Mouse (Mus musculus) neural tube, embryonic 15.5 days (tissue): Measurements from ENCODE around the gene Adam19. TPM values are rescaled to one million over a fixed set of nuclear protein-coding genes. Genes with fewer than 3 reads are reported as not detected.

ENCODE experiments used
- ATAC-seq: fragments of 200-750 bp; cut with Nextera tagmentation; 2 replicates; pipeline ENCODE4 v1.8.0; 2017; ENCODE audit warnings: mild to moderate bottlenecking, moderate TSS enrichment, moderate library complexity; ENCODE audit not compliant: low FRiP score
- H3K27ac ChIP-seq: fragments of 300-500 bp; sonication (generic); replicated peaks from 2 replicates; pipeline ENCODE4 v1.5.1; 2015; ENCODE audit warnings: mild to moderate bottlenecking, inconsistent platforms
- H3K27me3 ChIP-seq: fragments of 300-500 bp; sonication (generic); replicated peaks from 2 replicates; pipeline ENCODE4 v1.6.1; 2015; ENCODE audit warnings: inconsistent platforms
- H3K36me3 ChIP-seq: fragments of 300-500 bp; sonication (generic); 2 replicates; pipeline ENCODE4 v1.6.1; 2015; ENCODE audit warnings: inconsistent platforms
- H3K4me1 ChIP-seq: fragments of 300-500 bp; sonication (generic); 2 replicates; pipeline ENCODE4 v1.6.1; 2015; ENCODE audit warnings: inconsistent platforms
- H3K4me2 ChIP-seq: fragments of 300-500 bp; sonication (generic); 2 replicates; pipeline ENCODE4 v1.6.1; 2015; ENCODE audit warnings: inconsistent platforms, mild to moderate bottlenecking, moderate library complexity
- H3K4me3 ChIP-seq: fragments of 300-500 bp; sonication (generic); replicated peaks from 2 replicates; pipeline ENCODE4 v1.5.1; 2015; ENCODE audit warnings: mild to moderate bottlenecking, inconsistent platforms
- H3K9ac ChIP-seq: fragments of 300-500 bp; sonication (generic); replicated peaks from 2 replicates; pipeline ENCODE4 v1.6.1; 2015; ENCODE audit warnings: mild to moderate bottlenecking, inconsistent platforms
- H3K9me3 ChIP-seq: fragments of 300-500 bp; sonication (generic); replicated peaks from 2 replicates; pipeline ENCODE4 v1.6.1; 2016; ENCODE audit warnings: inconsistent platforms
- WGBS: fragments of 180-500 bp; shearing (Covaris S2); methylation state at CpG from one replicate; pipeline ENCODE4 v1.1.7; 2015; ENCODE audit warnings: mixed read lengths; 5-methylcytosine and 5-hydroxymethylcytosine counted together
- polyA plus RNA-seq: library from polyadenylated mRNA; unstranded; fragments of >200 nt; fragmentation: Nextera tagmentation; extraction: Ambion mirVana; gene quantifications from 2 replicates; pipeline ENCODE4 v1.2.1, GENCODE M21; 2015

The Adam19 gene
- polyA plus RNA-seq, 1 experiment from 2014 or later: 13.7 TPM

- no peak overlapping the region for H3K4me2 ChIP-seq
- H3K9me3 ChIP-seq: no peaks in the 10 kb centered on the region
- H3K4me3 ChIP-seq: no peak overlapping the region
- 40% methylated on average over 10 of the region's 10 CpGs for WGBS
- H3K9ac ChIP-seq: no peak overlapping the region
- H3K4me1 ChIP-seq: peaks cover 17% of the 10 kb centered on the region
- no peaks in the 10 kb centered on the region for H3K27me3 ChIP-seq
- peak; percentile 48 for ATAC-seq
- H3K36me3 ChIP-seq: peaks cover 12% of the 10 kb centered on the region
- no peak overlapping the region; the same call in 1 of the 2 replicates for H3K27ac ChIP-seq
Measured at GRCm38 (mm10) chr11:46090951-46091667, 35.3 kb downstream of the Adam19 start.

DNA sequence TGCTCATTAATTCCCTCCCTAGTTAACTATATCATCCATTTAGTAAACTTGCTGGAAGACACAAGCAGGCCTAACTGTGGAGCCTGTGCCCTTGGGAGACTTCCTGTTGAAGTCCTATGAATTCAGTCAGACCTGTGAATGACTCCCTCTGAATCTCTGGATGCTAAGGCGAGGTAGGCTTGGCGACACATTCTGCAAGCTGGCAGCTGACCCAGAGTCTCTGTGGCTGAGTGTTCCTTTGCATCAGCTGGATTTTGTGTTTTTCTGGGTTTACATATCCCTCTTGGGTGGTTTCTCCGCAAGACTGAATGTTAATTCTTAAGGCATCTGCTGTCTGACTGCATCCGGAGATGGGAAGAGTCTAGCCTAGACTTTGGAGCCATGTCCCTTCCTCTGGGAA is 36.3 kb downstream of the Adam19 start:
- Histone ChIP-seq H3K27me3 (no peaks in the 10 kb centered on the region), H3K4me2 (no peak overlapping the region), H3K36me3 (peaks cover 12% of the 10 kb centered on the region), H3K4me3 (no peak overlapping the region), H3K9me3 (no peaks in the 10 kb centered on the region), H3K9ac (no peak overlapping the region), H3K4me1 (peaks cover 17% of the 10 kb centered on the region), H3K27ac (0 out of 2 replicates have a peak overlapping the region, but pooled peaks have one; percentile 37)
- 0 out of 2 replicates have a peak, but pooled peaks have one; percentile 25 for ATAC-seq
- 69% methylated on average over 4 of the region's 4 CpGs for WGBS

GRCm38 (mm10) chr11:46095477-46096264 is 39.9 kb downstream of the Adam19 start:
- peaks cover 31% of the 10 kb centered on the region for H3K36me3 ChIP-seq

GRCm38 (mm10) chr11:46096265-46096649 is 40.5 kb downstream of the Adam19 start:
- Histone ChIP-seq H3K9ac (no peak overlapping the region), H3K4me2 (no peak overlapping the region), H3K9me3 (no peaks in the 10 kb centered on the region), H3K36me3 (peaks cover 37% of the 10 kb centered on the region), H3K4me3 (no peak overlapping the region), H3K27ac (no peak overlapping the region), H3K4me1 (peaks cover 10% of the 10 kb centered on the region), H3K27me3 (no peaks in the 10 kb centered on the region)
- no peak for ATAC-seq
- 91% methylated on average over 6 of the region's 6 CpGs for WGBS

More at GRCm38 (mm10) chr11:46095477-46096264, 39.9 kb downstream of the Adam19 start:
- Histone ChIP-seq H3K27ac (no peak overlapping the region), H3K4me3 (no peak overlapping the region), H3K27me3 (no peaks in the 10 kb centered on the region), H3K4me2 (no peak overlapping the region), H3K4me1 (peaks cover 16% of the 10 kb centered on the region), H3K9ac (no peak overlapping the region), H3K9me3 (no peaks in the 10 kb centered on the region)
- ATAC-seq: no peak
- 72% methylated on average over 9 of the region's 9 CpGs for WGBS

- Histone ChIP-seq H3K27me3 (no peaks in the 10 kb centered on the region), H3K4me1 (peaks cover 3% of the 10 kb centered on the region; the same call in 1 of the 2 replicates), H3K36me3 (peaks cover 38% of the 10 kb centered on the region), H3K4me2 (no peak overlapping the region), H3K4me3 (no peak overlapping the region), H3K9me3 (no peaks in the 10 kb centered on the region), H3K9ac (no peak overlapping the region), H3K27ac (no peak overlapping the region)
- no peak for ATAC-seq
- WGBS: 85% methylated on average over 3 of the region's 3 CpGs
Measured at GRCm38 (mm10) chr11:46097062-46097461, 41.3 kb downstream of the Adam19 start.

- Histone ChIP-seq H3K4me3 (no peak overlapping the region), H3K9me3 (no peaks in the 10 kb centered on the region), H3K27me3 (no peaks in the 10 kb centered on the region), H3K9ac (no peak overlapping the region), H3K27ac (no peak overlapping the region), H3K4me2 (no peak overlapping the region), H3K4me1 (no peaks in the 10 kb centered on the region), H3K36me3 (peaks cover 32% of the 10 kb centered on the region)
- ATAC-seq: no peak
- WGBS: 88% methylated on average over 6 of the region's 6 CpGs
Measured at GRCm38 (mm10) chr11:46102107-46102506, 46.3 kb downstream of the Adam19 start.

- H3K9ac ChIP-seq: no peak overlapping the region
- WGBS: 93% methylated on average over 1 of the region's 1 CpGs
- no peak overlapping the region for H3K27ac ChIP-seq
- no peak overlapping the region for H3K4me3 ChIP-seq
- H3K4me2 ChIP-seq: no peak overlapping the region
- H3K27me3 ChIP-seq: no peaks in the 10 kb centered on the region
- ATAC-seq: no peak
- H3K36me3 ChIP-seq: peaks cover 6% of the 10 kb centered on the region; the same call in 1 of the 2 replicates
- no peaks in the 10 kb centered on the region for H3K4me1 ChIP-seq
- H3K9me3 ChIP-seq: no peaks in the 10 kb centered on the region
Measured at GRCm38 (mm10) chr11:46107046-46107445, 51.3 kb downstream of the Adam19 start.

DNA sequence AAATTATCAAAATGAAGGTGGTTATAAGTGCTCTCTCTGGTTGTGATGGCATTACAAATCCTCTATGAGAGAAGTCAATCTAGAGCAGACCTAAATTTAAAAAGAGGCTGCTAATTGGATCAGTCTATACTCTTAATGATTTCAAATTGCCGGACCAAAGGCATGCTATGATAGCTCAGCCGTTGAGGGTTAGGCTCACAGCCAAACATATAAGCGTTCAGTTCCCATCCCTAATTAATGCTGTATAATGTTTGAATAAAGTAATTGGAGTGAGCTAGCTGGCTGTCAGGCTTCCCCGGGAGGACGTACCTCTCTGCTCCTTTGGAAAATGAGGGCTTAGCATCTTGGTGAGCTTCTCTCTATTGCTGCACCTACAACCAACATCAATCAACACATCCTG is 53.4 kb downstream of the Adam19 start:
- Histone ChIP-seq H3K4me1 (no peaks in the 10 kb centered on the region), H3K9ac (no peak overlapping the region), H3K4me3 (no peak overlapping the region), H3K36me3 (peaks cover 7% of the 10 kb centered on the region; the same call in 1 of the 2 replicates), H3K27me3 (no peaks in the 10 kb centered on the region), H3K9me3 (no peaks in the 10 kb centered on the region), H3K4me2 (no peak overlapping the region), H3K27ac (no peak overlapping the region)
- ATAC-seq: no peak
- WGBS: 56% methylated on average over 5 of the region's 5 CpGs

- no peak for ATAC-seq
- no peaks in the 10 kb centered on the region for H3K4me1 ChIP-seq
- no peak overlapping the region for H3K9ac ChIP-seq
- WGBS: 80% methylated on average over 8 of the region's 8 CpGs
- H3K4me3 ChIP-seq: no peak overlapping the region
- H3K9me3 ChIP-seq: no peaks in the 10 kb centered on the region
- H3K27me3 ChIP-seq: no peaks in the 10 kb centered on the region
- no peak overlapping the region for H3K4me2 ChIP-seq
- peaks cover 15% of the 10 kb centered on the region for H3K36me3 ChIP-seq
- no peak overlapping the region for H3K27ac ChIP-seq
Measured at GRCm38 (mm10) chr11:46110156-46110944, 54.6 kb downstream of the Adam19 start.

DNA sequence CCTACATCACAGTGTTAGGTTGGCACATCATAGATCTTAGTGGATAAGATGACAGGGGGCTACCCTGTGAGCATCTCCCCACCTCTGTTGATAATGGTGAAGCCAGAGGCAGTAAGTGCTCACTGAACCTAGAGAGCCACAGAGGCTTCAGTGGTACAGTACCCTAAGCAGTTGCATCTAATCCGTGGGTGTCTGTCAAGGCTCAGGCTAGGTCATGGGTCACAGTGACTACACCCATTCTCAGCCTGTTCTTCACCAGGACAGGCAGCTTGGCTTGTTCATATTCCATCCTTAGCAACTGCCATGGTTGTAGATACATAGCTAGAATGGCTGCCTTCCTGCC is 55.1 kb downstream of the Adam19 start:
- ATAC-seq: no peak
- Histone ChIP-seq H3K4me1 (no peaks in the 10 kb centered on the region), H3K4me2 (no peak overlapping the region), H3K4me3 (no peak overlapping the region), H3K27ac (no peak overlapping the region), H3K9ac (no peak overlapping the region), H3K36me3 (peaks cover 15% of the 10 kb centered on the region), H3K9me3 (no peaks in the 10 kb centered on the region), H3K27me3 (no peaks in the 10 kb centered on the region)
- WGBS: 82% methylated on average over 1 of the region's 1 CpGs

DNA sequence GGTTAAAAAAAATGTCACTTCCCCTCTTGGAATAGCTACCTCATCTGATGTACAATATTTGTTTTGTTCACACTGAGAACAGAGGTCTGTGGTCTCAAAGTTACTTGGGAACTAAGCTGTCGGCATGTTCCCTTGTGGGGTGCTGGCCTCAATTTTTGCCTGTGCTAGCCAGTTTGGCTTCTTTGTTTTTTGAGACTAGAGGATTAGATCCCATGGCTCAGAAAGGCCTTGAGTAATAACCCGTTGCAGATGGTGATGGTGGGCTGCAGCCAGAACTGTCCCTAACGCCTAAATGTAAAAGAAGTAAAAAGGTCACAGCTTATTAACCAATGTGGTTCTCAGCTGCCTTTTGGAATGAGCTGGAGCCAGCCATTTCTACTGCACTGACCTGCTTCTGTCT is 57.4 kb downstream of the Adam19 start:
- no peaks in the 10 kb centered on the region for H3K4me1 ChIP-seq
- ATAC-seq: no peak
- peaks cover 16% of the 10 kb centered on the region for H3K36me3 ChIP-seq
- no peak overlapping the region for H3K9ac ChIP-seq
- H3K27ac ChIP-seq: no peak overlapping the region
- 81% methylated on average over 3 of the region's 3 CpGs for WGBS
- no peak overlapping the region for H3K4me3 ChIP-seq
- H3K27me3 ChIP-seq: no peaks in the 10 kb centered on the region
- no peak overlapping the region for H3K4me2 ChIP-seq
- H3K9me3 ChIP-seq: no peaks in the 10 kb centered on the region
